Mouse (Mus musculus): ENCODE measurements at regions not wholly inside any gene's neighbourhood (a gene's known extent, or its start where the extent isn't known, plus 50 kb on each side); places are given as distances from the start of the nearest gene placed in this dataset.

- no peaks in the 10 kb centered on the region for H3K36me3 ChIP-seq (ENCODE audit: control insufficient read depth, insufficient read depth)
- no peak overlapping the region for H3K4me3 ChIP-seq
- TF ChIP-seq MYOG (IDR thresholded peaks at IDR 0.05; ENCODE audit: control insufficient read depth in 1 of 3, insufficient read depth in 1 of 3, insufficient read length in 2 of 3, low read depth in 2 of 3) (no peak), E2F4 (IDR thresholded peaks at IDR 0.05; ENCODE audit: insufficient read depth) (no peak), CEBPB (IDR thresholded peaks at IDR 0.05; ENCODE audit: insufficient read depth, poor library complexity, severe bottlenecking) (no peak)
- H3K27me3 ChIP-seq (ENCODE audit: control insufficient read depth, insufficient read depth, insufficient read length): no peaks in the 10 kb centered on the region
- no peak overlapping the region for H3ac ChIP-seq (ENCODE audit: control insufficient read depth, insufficient read length)
- H3K79me2 ChIP-seq (ENCODE audit: control insufficient read depth, insufficient read depth): no peaks in the 10 kb centered on the region
- H3K4me2 ChIP-seq (ENCODE audit: low read depth): no peak overlapping the region
Measured at GRCm38 (mm10) chr10:92225818-92226217, 496.4 kb downstream of the Nedd1 start.

GRCm38 (mm10) chr10:92225071-92225470 lies 497.1 kb downstream of the Nedd1 start:
- no peak for TF ChIP-seq MYOD1 (IDR thresholded peaks at IDR 0.05; ENCODE audit: control insufficient read depth in 1 of 3, insufficient read length in 2 of 3, low read depth in 2 of 3)
- H3K79me2 ChIP-seq (ENCODE audit: control insufficient read depth, insufficient read depth): no peaks in the 10 kb centered on the region
- H3K36me3 ChIP-seq (ENCODE audit: control insufficient read depth, insufficient read depth): no peaks in the 10 kb centered on the region
- H3ac ChIP-seq (ENCODE audit: control insufficient read depth, insufficient read length): no peak overlapping the region
- H3K4me2 ChIP-seq (ENCODE audit: low read depth): no peak overlapping the region
- H3K27me3 ChIP-seq (ENCODE audit: control insufficient read depth, insufficient read depth, insufficient read length): no peaks in the 10 kb centered on the region
- no peak overlapping the region for H3K4me3 ChIP-seq

GRCm38 (mm10) chr10:92219310-92219709 lies 502.9 kb downstream of the Nedd1 start:
- Histone ChIP-seq H3K4me2 (ENCODE audit: low read depth) (no peak overlapping the region), H3K4me3 (no peak overlapping the region), H3ac (ENCODE audit: control insufficient read depth, insufficient read length) (no peak overlapping the region), H3K79me2 (ENCODE audit: control insufficient read depth, insufficient read depth) (no peaks in the 10 kb centered on the region), H3K27me3 (ENCODE audit: control insufficient read depth, insufficient read depth, insufficient read length) (no peaks in the 10 kb centered on the region), H3K36me3 (ENCODE audit: control insufficient read depth, insufficient read depth) (no peaks in the 10 kb centered on the region)
- no peak for TF ChIP-seq TCF3 (IDR thresholded peaks at IDR 0.05; ENCODE audit: insufficient read length, low read depth)
- TF ChIP-seq SRF (IDR thresholded peaks at IDR 0.05; ENCODE audit: control insufficient read depth, insufficient read length, low read depth): no peak
- no peak for TF ChIP-seq MYOG (IDR thresholded peaks at IDR 0.05; ENCODE audit: control insufficient read depth in 1 of 3, insufficient read depth in 1 of 3, insufficient read length in 2 of 3, low read depth in 2 of 3)
- no peak for TF ChIP-seq TCF12 (IDR thresholded peaks at IDR 0.05; ENCODE audit: insufficient read depth, poor library complexity, severe bottlenecking)
- TF ChIP-seq REST (IDR thresholded peaks at IDR 0.05; ENCODE audit: insufficient read depth, insufficient read length): no peak
- TF ChIP-seq MAX (IDR thresholded peaks at IDR 0.05; ENCODE audit: low read depth): no peak
- TF ChIP-seq POLR2AphosphoS2 (IDR thresholded peaks at IDR 0.05; ENCODE audit: insufficient read length, low read depth): no peak

GRCm38 (mm10) chr10:92170856-92171255 lies 551.4 kb downstream of the Nedd1 start:
- Histone ChIP-seq H3K79me2 (ENCODE audit: control insufficient read depth, insufficient read depth) (no peaks in the 10 kb centered on the region), H3K4me3 (no peak overlapping the region), H3K27me3 (ENCODE audit: control insufficient read depth, insufficient read depth, insufficient read length) (no peaks in the 10 kb centered on the region), H3ac (ENCODE audit: control insufficient read depth, insufficient read length) (no peak overlapping the region), H3K36me3 (ENCODE audit: control insufficient read depth, insufficient read depth) (no peaks in the 10 kb centered on the region), H3K4me2 (ENCODE audit: low read depth) (no peak overlapping the region)
- TF ChIP-seq TCF12 (IDR thresholded peaks at IDR 0.05; ENCODE audit: insufficient read depth, poor library complexity, severe bottlenecking): no peak
- TF ChIP-seq TCF3 (IDR thresholded peaks at IDR 0.05; ENCODE audit: insufficient read length, low read depth): no peak
- TF ChIP-seq POLR2A (IDR thresholded peaks at IDR 0.05; ENCODE audit: insufficient read length, low read depth): no peak
- TF ChIP-seq MAX (IDR thresholded peaks at IDR 0.05; ENCODE audit: low read depth): no peak
- no peak for TF ChIP-seq MYOD1 (IDR thresholded peaks at IDR 0.05; ENCODE audit: control insufficient read depth in 1 of 3, insufficient read length in 2 of 3, low read depth in 2 of 3)
- TF ChIP-seq SRF (IDR thresholded peaks at IDR 0.05; ENCODE audit: control insufficient read depth, insufficient read length, low read depth): no peak
- no peak for TF ChIP-seq MYOG (IDR thresholded peaks at IDR 0.05; ENCODE audit: control insufficient read depth in 1 of 3, insufficient read depth in 1 of 3, insufficient read length in 2 of 3, low read depth in 2 of 3)
- no peak for TF ChIP-seq CEBPB (IDR thresholded peaks at IDR 0.05; ENCODE audit: insufficient read depth, poor library complexity, severe bottlenecking)
- TF ChIP-seq REST (IDR thresholded peaks at IDR 0.05; ENCODE audit: insufficient read depth, insufficient read length): no peak
- TF ChIP-seq POLR2AphosphoS2 (IDR thresholded peaks at IDR 0.05; ENCODE audit: insufficient read length, low read depth): no peak
- TF ChIP-seq USF1 (IDR thresholded peaks at IDR 0.05; ENCODE audit: low read depth): no peak
- TF ChIP-seq E2F4 (IDR thresholded peaks at IDR 0.05; ENCODE audit: insufficient read depth): no peak

GRCm38 (mm10) chr10:92166057-92166456 lies 556.2 kb downstream of the Nedd1 start:
- TF ChIP-seq TCF3 (IDR thresholded peaks at IDR 0.05; ENCODE audit: insufficient read length, low read depth) (no peak), CEBPB (IDR thresholded peaks at IDR 0.05; ENCODE audit: insufficient read depth, poor library complexity, severe bottlenecking) (no peak), E2F4 (IDR thresholded peaks at IDR 0.05; ENCODE audit: insufficient read depth) (no peak), MYOG (IDR thresholded peaks at IDR 0.05; ENCODE audit: control insufficient read depth in 1 of 3, insufficient read depth in 1 of 3, insufficient read length in 2 of 3, low read depth in 2 of 3) (no peak), REST (IDR thresholded peaks at IDR 0.05; ENCODE audit: insufficient read depth, insufficient read length) (no peak), MAX (IDR thresholded peaks at IDR 0.05; ENCODE audit: low read depth) (no peak), TCF12 (IDR thresholded peaks at IDR 0.05; ENCODE audit: insufficient read depth, poor library complexity, severe bottlenecking) (no peak), USF1 (IDR thresholded peaks at IDR 0.05; ENCODE audit: low read depth) (no peak), POLR2A (IDR thresholded peaks at IDR 0.05; ENCODE audit: insufficient read length, low read depth) (no peak), MYOD1 (IDR thresholded peaks at IDR 0.05; ENCODE audit: control insufficient read depth in 1 of 3, insufficient read length in 2 of 3, low read depth in 2 of 3) (no peak), POLR2AphosphoS2 (IDR thresholded peaks at IDR 0.05; ENCODE audit: insufficient read length, low read depth) (no peak)
- Histone ChIP-seq H3ac (ENCODE audit: control insufficient read depth, insufficient read length) (no peak overlapping the region), H3K27me3 (ENCODE audit: control insufficient read depth, insufficient read depth, insufficient read length) (no peaks in the 10 kb centered on the region), H3K79me2 (ENCODE audit: control insufficient read depth, insufficient read depth) (no peaks in the 10 kb centered on the region), H3K36me3 (ENCODE audit: control insufficient read depth, insufficient read depth) (no peaks in the 10 kb centered on the region), H3K4me2 (ENCODE audit: low read depth) (no peak overlapping the region), H3K4me3 (no peak overlapping the region)

All from myocyte (in vitro differentiated cells).